Mouse (Mus musculus) lung, postnatal 0 days (tissue): ENCODE results near the gene Dtd2. TPM values are rescaled to one million over a fixed set of nuclear protein-coding genes. Genes with fewer than 3 reads are reported as not detected.

Source experiments
- ATAC-seq: fragments of 200-750 bp; cut with Nextera tagmentation; 2 replicates; pipeline ENCODE4 v1.8.0; 2017; ENCODE audit warnings: moderate library complexity
- DNase-seq: peaks from one replicate; pipeline ENCODE4 v3.0.0-alpha.2; 2016; ENCODE audit warnings: low spot score
- H3K27ac ChIP-seq: fragments of 300-500 bp; sonication (generic); 2 replicates; pipeline ENCODE4 v1.5.1; 2014; ENCODE audit warnings: antibody characterized with exemption, mild to moderate bottlenecking, low read length, mixed read lengths
- H3K27me3 ChIP-seq: fragments of 300-500 bp; sonication (generic); replicated peaks from 2 replicates; pipeline ENCODE4 v1.6.1; 2014; ENCODE audit warnings: low read length, mixed read lengths; ENCODE audit not compliant: insufficient read depth
- H3K36me3 ChIP-seq: fragments of 300-500 bp; sonication (generic); 2 replicates; pipeline ENCODE4 v1.6.1; 2014; ENCODE audit warnings: low read length, mixed read lengths; ENCODE audit not compliant: insufficient read depth
- H3K4me1 ChIP-seq: fragments of 300-500 bp; sonication (generic); 2 replicates; pipeline ENCODE4 v1.6.1; 2014; ENCODE audit warnings: antibody characterized with exemption, low read depth, low read length, mixed read lengths; ENCODE audit not compliant: insufficient read depth
- H3K4me2 ChIP-seq: fragments of 300-500 bp; sonication (generic); replicated peaks from 2 replicates; pipeline ENCODE4 v1.6.1; 2014; ENCODE audit warnings: low read depth, mild to moderate bottlenecking, low read length, moderate library complexity, mixed read lengths
- H3K4me3 ChIP-seq: fragments of 300-500 bp; sonication (generic); 2 replicates; pipeline ENCODE4 v1.5.1; 2014; ENCODE audit warnings: low read depth, low read length
- H3K9ac ChIP-seq: fragments of 300-500 bp; sonication (generic); replicated peaks from 2 replicates; pipeline ENCODE4 v1.6.1; 2014; ENCODE audit warnings: low read depth, mild to moderate bottlenecking
- H3K9me3 ChIP-seq: fragments of 300-500 bp; sonication (generic); 2 replicates; pipeline ENCODE4 v1.6.1; 2016; ENCODE audit warnings: low read length, mixed read lengths
- CTCF ChIP-seq: IDR thresholded peaks from 2 replicates; pipeline ENCODE4 v1.5.1; 2016; ENCODE audit warnings: antibody characterized with exemption, mild to moderate bottlenecking
- EP300 ChIP-seq: IDR thresholded peaks from 2 replicates; pipeline ENCODE4 v1.6.1; 2016; ENCODE audit warnings: antibody characterized with exemption, mild to moderate bottlenecking, control low read depth
- WGBS: fragments of 180-500 bp; shearing (Covaris S2); extraction: QIAGEN DNeasy Blood & Tissue Kit; methylation state at CpG from one replicate; pipeline ENCODE4 v1.1.7; 2014; 5-methylcytosine and 5-hydroxymethylcytosine counted together
- polyA plus RNA-seq: library from polyadenylated mRNA; unstranded; fragments of >200 nt; fragmentation: Nextera tagmentation; extraction: Ambion mirVana; gene quantifications from 2 replicates; pipeline ENCODE4 v1.2.1, GENCODE M21; 2015

The Dtd2 gene
- polyA plus RNA-seq, 1 experiment from 2014 or later = 20.1 TPM

DNA sequence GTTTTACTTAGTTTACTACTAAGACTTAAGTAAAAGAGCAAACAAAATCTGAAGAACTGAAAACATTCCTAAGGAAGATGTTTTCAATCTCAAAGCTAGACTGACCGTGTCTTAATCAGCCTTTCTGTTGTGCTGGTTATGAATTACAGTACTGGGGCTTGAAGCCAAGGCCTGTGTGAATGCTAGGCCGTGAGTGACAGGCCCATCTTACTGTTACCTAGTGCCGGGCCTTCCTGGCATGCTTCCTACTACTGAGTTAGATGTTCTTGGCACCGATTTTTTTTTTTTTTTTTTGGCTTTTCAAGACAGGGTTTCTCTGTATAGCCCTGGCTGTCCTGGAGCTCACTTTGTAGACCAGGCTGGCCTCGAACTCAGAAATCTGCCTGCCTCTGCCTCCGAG lies 48.7 kb downstream of the Dtd2 start:
- TF ChIP-seq CTCF (no peak), EP300 (no peak)
- H3K36me3 ChIP-seq = peaks cover 5% of the 10 kb centered on the region
- H3K27ac ChIP-seq = no peak overlapping the region

DNA sequence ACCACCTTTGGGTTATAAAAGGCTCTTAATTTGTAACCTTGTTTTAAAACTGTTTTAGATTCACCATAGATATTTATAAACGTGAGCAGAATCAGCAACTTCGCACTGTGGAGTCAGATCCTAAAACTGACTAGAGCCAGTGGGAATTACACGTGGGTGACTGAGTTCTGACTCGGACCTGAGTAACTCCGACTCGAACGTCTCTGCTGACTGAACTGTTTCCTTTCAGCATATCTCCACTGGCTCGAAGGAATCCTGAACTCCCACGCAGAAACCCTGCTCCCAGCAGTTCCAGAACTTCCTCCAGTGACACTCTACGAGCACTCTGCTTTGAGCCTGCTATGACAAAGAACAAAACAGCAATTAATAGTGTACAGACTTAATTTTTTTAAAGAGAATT lies 54.0 kb downstream of the Dtd2 start:
- ATAC-seq (no peak), DNase-seq (no peak)
- Histone ChIP-seq H3K9me3 (no peaks in the 10 kb centered on the region), H3K9ac (no peak overlapping the region), H3K4me2 (no peak overlapping the region), H3K4me3 (no peak overlapping the region), H3K36me3 (peaks cover 35% of the 10 kb centered on the region), H3K27me3 (no peaks in the 10 kb centered on the region), H3K27ac (no peak overlapping the region), H3K4me1 (no peaks in the 10 kb centered on the region)
- whole genome bisulfite sequencing = 85% methylated on average over 10 of the region's 10 CpGs
- TF ChIP-seq EP300 = no peak
- TF ChIP-seq CTCF = no peak

More for the DNA sequence above, 48.7 kb downstream of the Dtd2 start:
- Histone ChIP-seq H3K4me1 (no peaks in the 10 kb centered on the region), H3K9ac (no peak overlapping the region), H3K27me3 (no peaks in the 10 kb centered on the region), H3K9me3 (no peaks in the 10 kb centered on the region), H3K4me3 (no peak overlapping the region), H3K4me2 (no peak overlapping the region)
- DNase-seq (no peak), ATAC-seq (no peak)
- WGBS = 82% methylated on average over 6 of the region's 6 CpGs

DNA sequence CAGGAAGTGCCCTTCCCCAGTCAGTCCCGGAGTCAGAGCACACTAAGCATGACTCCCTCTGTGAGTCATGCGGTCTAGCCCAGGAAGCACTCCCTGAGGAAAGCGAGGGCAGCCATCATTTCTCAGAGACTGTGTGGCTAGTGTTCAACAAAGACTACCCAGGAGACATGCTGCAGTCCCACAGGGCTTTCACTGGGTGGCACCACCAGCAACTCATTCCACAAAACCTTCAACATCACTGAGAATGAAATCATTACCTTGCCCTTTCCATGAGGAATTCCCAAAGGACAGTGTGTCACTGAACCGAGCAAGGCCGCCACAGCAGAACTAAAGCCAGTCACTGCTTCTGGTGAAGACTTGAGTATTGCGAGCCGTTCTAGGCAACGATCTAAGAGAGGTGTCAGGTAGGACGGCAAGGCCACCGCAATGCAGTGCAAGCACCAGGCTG lies 58.8 kb downstream of the Dtd2 start:
- no peaks in the 10 kb centered on the region for H3K4me1 ChIP-seq
- TF ChIP-seq EP300 (no peak), CTCF (peak; percentile 47)
- no peak overlapping the region for H3K9ac ChIP-seq
- H3K36me3 ChIP-seq = peaks cover 38% of the 10 kb centered on the region
- H3K27ac ChIP-seq = no peak overlapping the region
- H3K27me3 ChIP-seq = no peaks in the 10 kb centered on the region
- ATAC-seq (peak; percentile 26; the same call in 1 of the 2 replicates), DNase-seq (no peak)
- H3K4me3 ChIP-seq = no peak overlapping the region
- H3K9me3 ChIP-seq = no peaks in the 10 kb centered on the region
- no peak overlapping the region for H3K4me2 ChIP-seq
- 89% methylated on average over 10 of the region's 10 CpGs for WGBS

DNA sequence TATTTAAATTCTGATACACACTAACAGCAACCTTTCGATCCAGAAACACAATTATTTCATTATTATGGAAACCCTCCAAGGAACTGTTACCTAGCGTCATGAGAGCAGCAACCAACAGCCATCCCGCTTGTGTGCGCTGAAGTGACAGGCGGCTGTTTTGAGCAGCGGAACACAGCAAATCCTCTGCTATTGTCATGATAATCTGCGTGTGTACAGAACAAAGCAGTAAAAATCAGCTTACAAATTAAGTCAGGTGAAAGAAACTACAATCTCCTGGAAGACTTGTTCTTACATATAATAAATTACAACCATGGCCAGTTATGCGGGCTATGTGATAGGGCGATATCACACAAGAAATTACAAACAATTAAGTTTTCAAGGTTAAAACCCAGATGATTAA lies 61.0 kb downstream of the Dtd2 start:
- Histone ChIP-seq H3K27ac (no peak overlapping the region), H3K4me1 (no peaks in the 10 kb centered on the region), H3K27me3 (no peaks in the 10 kb centered on the region), H3K4me3 (no peak overlapping the region), H3K4me2 (no peak overlapping the region), H3K36me3 (peaks cover 19% of the 10 kb centered on the region), H3K9me3 (no peaks in the 10 kb centered on the region), H3K9ac (no peak overlapping the region)
- no peak for DNase-seq
- TF ChIP-seq EP300 (no peak), CTCF (no peak)
- ATAC-seq = no peak
- WGBS = 94% methylated on average over 9 of the region's 9 CpGs

DNA sequence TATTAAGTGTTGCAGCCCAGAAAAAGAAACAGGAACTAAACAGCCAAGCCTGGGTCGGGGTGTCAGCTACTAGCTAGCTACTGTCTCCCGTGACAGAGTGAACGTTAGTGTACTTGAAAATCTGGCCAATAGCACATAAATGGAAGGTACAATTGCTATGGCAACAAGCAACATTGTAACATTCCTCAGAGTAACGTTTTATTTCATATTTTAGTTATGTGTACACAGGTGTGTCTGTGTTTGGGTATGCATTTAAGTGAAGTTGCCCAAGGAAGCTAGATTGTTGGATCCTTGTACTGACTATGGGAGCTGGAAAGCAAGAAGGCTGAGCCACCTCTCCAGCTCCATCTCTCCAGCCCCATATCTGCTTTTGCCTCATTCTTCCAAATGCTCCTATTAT lies 66.5 kb downstream of the Dtd2 start:
- 55% methylated on average over 4 of the region's 4 CpGs for WGBS
- H3K27me3 ChIP-seq = no peaks in the 10 kb centered on the region
- no peak overlapping the region for H3K9ac ChIP-seq
- peaks cover 3% of the 10 kb centered on the region; the same call in 1 of the 2 replicates for H3K36me3 ChIP-seq
- peak; percentile 56 for DNase-seq
- H3K27ac ChIP-seq = no peak overlapping the region; the same call in 1 of the 2 replicates
- no peaks in the 10 kb centered on the region for H3K4me1 ChIP-seq
- H3K4me3 ChIP-seq = no peak overlapping the region
- peak; percentile 75 for ATAC-seq
- H3K9me3 ChIP-seq = no peaks in the 10 kb centered on the region
- TF ChIP-seq EP300 (no peak), CTCF (no peak)
- H3K4me2 ChIP-seq = peak overlapping the region; percentile 5; the same call in 1 of the 2 replicates

Other genes with a start within 250 kb of the Dtd2 start
- gene Hectd1, start 177.0 kb downstream of the Dtd2 start, polyA plus RNA-seq = 27.5 and 31.8 TPM in 2 replicates
- gene Heatr5a, start 35.2 kb downstream of the Dtd2 start, polyA plus RNA-seq = 5.0 and 5.4 TPM in 2 replicates
- not detected in 2 replicates for gene Gpr33, start 21.6 kb upstream of the Dtd2 start, polyA plus RNA-seq
- gene Nubpl, start 91.2 kb upstream of the Dtd2 start, polyA plus RNA-seq = 6.8 and 8.6 TPM in 2 replicates